Mouse (Mus musculus) kidney, embryonic 14.5 days (tissue): ENCODE results near the gene Usp38. TPM values are rescaled to one million over a fixed set of nuclear protein-coding genes. Genes with fewer than 3 reads are reported as not detected.

Experiments
- polyA plus RNA-seq: library from polyadenylated mRNA; unstranded; fragments of >200 nt; fragmentation: Nextera tagmentation; extraction: Ambion mirVana; gene quantifications from 2 replicates; pipeline ENCODE4 v1.2.1, GENCODE M21; 2014

The Usp38 gene
- polyA plus RNA-seq, 1 experiment from 2014 or later, result 25.5 TPM

Other genes with a start within 250 kb of the Usp38 start
- 13.1 and 26.5 TPM in 2 replicates for gene Gab1, start 134.4 kb downstream of the Usp38 start, polyA plus RNA-seq